Mouse (Mus musculus) layer of hippocampus, postnatal 10 days (tissue): ENCODE data around the gene Galm. TPM values are rescaled to one million over a fixed set of nuclear protein-coding genes. Genes with fewer than 3 reads are reported as not detected.
"Not testable (repeated sequence)": the region's sequence is repeated elsewhere in the genome, so short reads cannot be mapped to it uniquely, and the experiment has no call there.

Source experiments
- DNase-seq, 2 experiments: peaks; one replicate each; pipeline ENCODE4 v3.0.0; 2021; ENCODE audit warnings: low spot score in 2 of 2
- total RNA-seq, 2 experiments: library from RNA; stranded (reverse); gene quantifications; 2 replicates each; pipeline ENCODE4 v1.2.3; 2021

Gene Galm
- total RNA-seq, 2 experiments from 2014 or later: 2.9 to 3.7 TPM

DNA sequence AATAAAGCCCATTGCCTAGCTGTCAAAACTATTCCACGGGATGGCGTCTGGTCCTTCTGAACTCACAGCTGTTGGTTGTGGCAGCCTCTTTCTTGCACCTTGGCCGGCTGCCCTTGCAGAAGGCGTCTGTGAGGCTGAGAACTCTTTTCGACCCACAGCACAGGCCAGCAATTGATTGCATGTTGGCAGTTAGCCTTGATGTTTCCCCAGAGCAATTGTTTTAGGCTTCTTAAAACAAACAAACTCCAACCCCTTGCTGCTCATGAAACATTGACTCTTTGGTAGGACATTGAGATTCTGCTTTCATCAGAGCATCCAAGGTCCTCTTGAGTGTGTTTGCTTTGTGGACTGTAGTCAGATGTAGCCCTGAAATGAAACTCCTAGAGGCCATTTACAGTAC is 33.2 kb downstream of the Galm start:
- DNase-seq: peak; percentile 69 to 79

DNA sequence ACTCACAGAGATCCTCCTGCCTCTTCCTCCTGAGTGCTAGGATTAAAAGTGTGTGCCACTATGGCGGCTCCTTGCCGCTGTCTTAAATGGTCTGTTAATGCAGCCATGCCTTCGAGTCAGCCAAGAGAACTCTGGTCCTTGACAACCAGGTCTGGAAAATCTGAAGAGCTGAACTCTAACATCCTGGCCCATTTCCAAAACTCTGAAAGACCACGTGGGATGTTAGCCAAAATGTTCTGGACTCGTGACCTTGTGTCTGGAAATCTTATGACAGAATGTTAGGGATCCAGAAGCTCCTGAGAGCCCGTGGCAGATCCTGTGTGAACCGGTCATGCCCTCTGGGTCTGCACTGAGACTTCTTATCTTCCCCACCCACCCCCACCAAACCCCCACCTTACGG is 36.7 kb downstream of the Galm start:
- DNase-seq: no peak

DNA sequence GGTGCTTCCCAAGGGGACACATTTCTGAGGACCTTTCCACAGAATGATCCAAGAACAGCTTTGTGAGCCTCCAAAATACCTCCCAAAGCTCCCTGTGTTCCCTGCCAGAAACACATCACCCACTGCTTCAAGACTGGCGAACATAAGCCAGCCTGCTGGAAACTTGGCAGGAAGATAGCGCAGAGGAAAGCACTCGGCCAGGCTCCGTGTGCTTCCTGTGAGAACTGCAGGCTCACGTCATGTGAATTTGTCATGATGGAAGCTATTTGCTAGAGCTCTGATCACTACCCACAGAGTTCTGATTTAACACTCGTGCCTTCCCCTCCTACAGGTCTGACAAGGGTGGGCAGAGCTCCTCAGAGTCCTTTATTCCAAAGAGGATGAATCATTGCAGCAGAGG is 38.5 kb downstream of the Galm start:
- peak; percentile 62 for DNase-seq

DNA sequence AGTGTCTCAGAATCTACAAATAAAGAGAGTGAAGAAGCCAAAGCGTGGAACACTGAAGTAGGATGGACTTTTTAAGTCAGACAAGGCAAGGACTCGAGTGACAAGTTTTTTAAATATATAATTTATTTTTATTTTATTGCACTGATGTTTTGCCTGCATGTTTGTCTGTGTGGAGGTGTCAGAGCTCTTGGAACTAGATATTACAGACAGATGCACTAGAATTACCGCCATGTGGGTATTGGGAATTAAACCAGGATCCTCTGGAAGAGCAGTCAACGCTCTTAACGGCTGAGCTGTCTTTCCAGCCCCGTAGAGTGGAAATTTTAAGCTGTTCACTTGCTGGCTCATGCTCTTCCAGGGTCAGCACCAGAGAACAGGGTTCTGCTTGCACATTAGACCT is 39.1 kb downstream of the Galm start:
- DNase-seq: no peak

DNA sequence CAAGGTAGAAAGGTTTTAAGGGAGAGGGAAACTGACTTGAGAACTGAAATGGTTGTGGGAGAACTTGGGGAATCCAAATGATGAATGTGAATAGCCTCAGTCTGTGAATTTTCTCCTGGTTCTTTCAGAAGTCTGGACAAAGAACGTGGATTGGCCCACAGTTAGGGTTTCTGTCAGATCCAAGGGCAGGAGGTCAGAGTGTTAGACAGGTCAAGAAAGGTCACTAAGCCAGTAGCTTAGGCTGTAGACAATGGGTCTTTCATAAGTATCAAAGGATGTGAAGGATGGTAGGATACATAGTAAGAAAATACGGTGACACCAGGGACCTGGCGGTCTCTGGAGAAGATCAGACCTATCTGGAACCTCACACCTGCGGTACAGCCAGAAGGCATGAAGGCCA is 40.2 kb downstream of the Galm start:
- no peak for DNase-seq

DNA sequence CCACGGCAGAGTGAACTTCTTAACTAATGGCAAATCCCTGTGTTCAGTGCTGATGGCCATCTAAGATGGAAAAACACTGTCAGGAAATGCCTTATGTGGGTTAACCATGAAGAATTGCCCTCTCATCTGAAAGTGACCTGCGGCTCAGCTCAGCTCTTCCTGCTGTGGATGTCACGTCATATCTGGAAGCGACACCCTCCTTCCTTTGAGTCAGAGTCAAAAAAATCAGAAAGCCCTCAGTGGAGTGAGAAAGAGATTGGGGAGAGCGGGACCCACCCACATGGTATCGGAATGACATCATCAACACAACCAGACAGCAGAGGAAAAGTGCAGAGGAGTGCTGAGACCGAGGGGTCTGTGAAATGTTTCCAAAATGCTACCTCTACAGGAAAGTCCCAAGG is 40.6 kb downstream of the Galm start:
- DNase-seq: peak in 1 of 2 experiments; percentile 31

DNA sequence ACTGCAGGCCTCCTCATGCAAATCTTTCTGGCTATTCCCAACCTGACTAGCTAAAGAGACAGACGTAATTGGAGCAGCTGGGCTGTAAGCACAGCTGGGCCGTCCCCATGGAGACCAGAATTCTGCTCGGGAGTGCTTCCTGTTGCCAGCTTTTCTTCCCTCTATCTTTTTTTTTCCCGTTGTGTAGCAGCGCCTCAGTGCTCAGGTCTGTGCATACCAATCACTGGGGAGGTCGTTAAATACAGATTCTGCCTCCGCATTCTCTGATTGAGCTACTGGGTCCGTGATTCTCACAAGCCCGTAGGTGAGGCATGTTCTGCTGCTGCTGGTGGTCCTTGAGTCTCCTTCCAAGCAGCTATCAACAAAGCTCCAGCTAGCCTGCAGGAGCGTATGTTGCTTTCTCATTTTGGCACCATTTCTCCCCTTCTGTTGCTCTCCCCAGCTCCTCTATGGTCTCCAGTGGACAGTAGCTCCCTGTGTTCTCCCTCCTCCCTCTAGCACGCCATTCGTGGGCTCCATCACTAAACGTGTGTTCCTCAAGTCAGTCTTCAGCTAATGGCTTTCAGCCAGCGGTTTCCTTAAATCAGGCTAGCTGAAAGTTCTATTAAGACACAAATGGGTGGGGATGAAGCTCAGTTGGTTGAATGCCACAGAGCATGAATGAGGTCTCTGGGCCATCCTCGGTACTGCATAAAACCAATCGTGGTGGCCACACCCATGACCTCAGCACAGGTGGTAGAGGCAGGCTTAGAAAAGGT is 41.3 kb downstream of the Galm start:
- peak; percentile 61 to 63 for DNase-seq

DNA sequence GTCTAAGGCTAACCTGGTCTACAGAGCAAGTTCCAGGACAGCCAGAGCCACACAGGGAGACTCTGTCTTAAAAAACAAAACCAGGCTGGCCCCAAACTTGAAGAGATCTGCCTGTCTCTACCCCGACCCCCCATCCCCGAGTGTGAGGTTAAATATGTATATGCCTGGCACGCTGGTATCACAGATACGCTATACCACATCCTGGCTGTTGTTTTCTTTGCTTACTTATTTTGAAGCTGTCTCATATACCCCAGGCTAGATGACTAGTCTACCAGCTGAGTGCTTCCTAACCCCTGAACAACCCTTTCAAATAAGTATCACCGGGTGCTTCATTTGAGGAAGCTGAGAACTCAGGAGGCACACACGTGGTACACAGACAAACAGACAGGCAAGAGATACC is 42.5 kb downstream of the Galm start:
- DNase-seq: no peak

DNA sequence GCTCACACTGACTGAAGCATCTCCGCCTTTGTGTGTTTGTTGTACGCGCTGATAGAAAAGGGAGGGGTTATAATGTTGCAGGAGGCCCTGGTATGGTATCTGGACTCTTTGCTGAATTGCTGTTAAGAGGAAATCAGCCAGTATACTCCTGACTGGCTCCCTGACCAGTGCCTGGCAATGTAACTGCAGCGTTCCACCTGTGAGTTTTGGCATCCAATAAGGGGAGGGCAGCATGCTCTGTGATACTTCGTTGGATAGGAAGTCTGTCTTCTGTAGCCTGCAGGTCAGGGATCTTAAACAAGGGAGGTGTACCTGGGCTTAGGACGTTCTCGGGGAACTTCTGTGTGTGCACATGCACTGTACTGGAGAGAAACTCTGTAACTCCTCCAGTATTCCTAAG is 43.7 kb downstream of the Galm start:
- no peak for DNase-seq

DNA sequence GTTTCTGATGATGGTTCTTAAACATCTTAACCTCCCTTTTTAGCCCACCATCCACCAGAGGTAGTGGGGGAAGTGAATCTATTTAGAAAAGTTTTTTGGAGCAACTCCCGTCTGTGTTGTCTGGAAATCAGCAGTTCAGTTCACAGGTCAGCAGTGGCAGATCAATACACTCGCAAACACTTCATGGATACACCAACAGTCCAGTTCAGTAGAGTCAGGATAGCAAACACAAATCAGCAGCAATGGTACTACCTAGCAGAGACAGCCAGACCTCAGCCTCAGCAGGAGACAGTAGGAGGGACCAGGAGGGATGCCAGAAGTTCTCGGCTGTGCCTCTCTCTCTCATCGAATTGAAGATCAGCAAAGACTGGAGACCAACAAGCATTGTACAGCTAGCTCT is 44.7 kb downstream of the Galm start:
- no peak for DNase-seq

DNA sequence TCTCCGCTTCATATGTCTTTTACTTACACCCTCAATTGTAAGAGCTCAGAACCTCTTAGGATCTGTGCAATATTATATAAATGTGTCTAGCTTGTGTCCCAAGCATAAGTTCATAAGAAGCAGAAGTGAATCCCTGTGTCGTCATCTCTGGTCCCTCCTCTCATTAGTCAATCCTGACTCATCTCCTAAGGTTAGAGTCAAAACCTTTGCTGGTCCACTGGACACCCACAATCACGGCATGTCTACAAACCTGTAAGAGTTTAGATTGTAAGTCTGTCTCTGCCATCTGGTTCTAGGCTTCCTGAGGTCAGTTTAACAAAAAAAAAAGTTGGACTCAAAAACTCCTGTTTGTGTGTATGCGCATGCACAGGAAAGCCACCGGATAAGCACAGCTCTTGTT is 45.5 kb downstream of the Galm start:
- no peak for DNase-seq

DNA sequence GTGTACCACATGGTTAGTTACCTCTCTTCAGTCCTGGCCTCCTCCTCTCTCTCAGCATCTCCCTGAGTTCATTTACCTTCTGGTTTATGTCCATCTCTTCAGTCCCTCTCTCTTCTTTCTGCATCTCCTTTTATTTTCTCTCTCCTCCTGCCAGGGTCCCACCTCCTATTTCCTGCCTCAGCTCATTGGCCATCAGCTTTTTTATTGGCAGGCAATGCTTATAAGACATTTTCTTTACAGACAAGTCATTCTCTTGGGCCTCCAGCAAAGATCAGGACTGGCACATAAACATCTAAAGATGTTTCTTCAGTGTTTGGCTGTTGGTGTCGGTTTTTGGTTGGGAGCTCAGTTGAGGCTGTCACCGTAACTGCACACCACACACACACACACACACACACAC is 46.4 kb downstream of the Galm start:
- DNase-seq: no peak

DNA sequence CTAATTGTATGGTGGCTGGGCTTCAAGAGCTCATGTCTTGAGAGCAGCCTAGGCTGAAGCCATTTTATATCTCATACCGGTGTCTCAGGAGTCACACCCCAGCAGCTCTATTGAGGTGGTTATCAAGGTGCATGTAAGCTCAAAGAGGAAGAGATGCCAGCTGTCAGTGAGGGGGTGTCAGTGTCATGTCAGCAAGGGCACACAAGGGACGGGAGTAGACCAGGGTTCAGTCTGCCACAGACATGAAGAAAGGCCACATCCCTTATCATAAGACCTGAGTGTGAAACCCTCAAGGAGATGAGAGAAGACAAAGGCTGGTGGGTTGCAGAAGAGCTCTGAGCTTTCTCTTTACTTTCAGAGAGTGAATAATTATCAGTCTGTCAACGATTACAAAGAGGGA is 46.9 kb downstream of the Galm start:
- DNase-seq: no peak

DNA sequence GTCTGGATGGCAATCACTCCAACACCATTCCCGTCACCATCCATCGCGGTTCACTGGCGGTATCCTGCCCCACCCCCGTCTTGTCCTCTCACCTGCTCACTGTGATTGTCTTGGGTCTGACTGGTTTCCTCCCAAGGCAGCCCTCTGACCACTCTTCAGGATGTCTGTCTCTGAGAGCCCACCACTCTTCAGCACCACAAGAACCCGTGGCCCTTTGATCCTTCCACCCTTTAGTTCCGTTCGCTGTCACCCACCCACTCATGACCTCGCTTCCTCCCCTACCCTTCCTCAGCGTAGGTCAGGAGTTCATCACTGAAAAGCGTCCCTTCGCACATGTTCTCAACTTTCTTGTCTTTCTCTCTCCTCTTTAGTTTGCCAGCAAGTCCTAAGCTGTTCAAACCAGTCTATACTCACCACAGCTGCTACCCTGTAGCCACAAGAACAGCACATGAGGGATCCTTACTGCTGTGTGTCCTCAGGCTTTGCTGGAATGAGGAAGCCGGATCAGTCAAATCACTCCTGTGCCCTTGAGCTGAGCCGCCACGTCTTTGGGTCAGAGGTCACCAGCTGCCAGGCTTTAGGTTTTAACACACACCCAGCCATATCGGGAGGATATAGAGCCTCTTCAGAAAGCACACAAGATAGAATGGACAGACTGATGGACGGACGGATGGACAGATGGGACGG is 47.6 kb downstream of the Galm start:
- DNase-seq: no peak

DNA sequence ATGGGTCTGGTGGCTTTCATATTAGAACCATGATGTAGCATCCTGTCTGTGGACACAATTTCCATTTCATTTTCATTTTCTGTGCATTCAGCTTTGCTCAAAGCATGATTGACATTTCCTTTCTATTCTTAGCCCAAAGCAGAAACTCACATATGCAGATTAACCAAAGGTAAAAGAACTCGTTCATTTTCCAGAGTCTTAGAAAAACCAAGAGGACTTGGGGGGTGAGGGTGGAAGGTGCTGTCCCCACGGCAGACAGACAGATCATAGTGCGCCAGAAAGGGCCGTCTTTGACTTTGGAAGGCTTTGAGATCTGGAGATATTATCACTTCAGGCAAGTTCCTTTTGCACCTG is 48.1 kb downstream of the Galm start:
- no peak for DNase-seq

DNA sequence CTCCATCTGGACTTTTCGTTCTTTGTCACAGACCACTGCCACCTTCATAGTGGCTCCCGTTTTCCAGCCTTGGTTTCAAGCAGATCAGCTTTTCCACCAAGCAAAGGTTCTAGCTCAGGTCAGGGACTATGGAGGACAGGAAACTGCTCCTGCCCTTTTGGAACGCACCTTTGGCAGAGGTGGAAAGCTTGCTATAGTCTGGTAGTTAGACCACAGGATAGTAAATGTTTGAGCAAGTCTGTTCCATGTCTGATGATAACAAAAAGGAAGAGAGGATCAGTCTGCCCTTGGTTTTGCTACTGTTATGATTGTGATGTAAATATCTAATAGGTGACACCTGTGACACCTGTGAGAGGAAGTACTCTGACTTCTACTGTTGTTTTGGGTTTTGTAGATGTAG is 48.7 kb downstream of the Galm start:
- no peak for DNase-seq

DNA sequence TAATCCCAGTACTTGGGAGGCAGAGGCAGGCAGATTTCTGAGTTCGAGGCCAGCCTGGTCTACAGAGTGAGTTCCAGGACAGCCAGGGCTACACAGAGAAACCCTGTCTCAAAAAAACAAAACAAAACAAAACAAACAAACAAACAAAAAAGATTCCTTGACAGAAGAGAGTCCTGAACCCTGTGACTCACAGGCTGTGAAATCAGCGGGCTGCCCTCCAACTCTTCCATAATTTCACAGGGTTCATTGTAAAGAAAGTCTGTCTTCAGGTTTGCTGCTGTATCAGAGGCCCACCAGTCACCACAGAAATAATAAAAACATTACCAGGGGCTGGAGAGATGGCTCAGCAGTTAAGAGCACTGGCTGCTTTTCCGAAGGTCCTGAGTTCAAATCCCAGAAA is 51.6 kb downstream of the Galm start:
- not testable (repeated sequence) for DNase-seq

DNA sequence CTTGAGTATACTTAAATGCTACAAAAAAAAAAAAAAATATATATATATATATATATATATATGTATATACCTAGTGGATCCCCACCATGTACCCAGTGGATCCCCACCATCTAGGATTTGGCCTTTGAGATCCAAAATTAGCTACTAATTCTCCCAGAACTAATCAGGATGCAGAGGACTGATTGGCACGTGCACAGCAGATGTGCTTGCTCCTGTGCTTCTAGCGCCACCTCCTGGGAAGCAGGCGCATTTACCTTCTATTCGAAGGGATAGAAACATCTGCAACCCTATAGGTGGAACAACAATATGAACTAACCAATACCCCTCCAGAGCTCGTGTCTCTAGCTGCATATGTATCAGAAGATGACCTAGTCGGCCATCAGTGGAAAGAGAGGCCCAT is 52.7 kb downstream of the Galm start:
- DNase-seq: peak; percentile 73 to 81

DNA sequence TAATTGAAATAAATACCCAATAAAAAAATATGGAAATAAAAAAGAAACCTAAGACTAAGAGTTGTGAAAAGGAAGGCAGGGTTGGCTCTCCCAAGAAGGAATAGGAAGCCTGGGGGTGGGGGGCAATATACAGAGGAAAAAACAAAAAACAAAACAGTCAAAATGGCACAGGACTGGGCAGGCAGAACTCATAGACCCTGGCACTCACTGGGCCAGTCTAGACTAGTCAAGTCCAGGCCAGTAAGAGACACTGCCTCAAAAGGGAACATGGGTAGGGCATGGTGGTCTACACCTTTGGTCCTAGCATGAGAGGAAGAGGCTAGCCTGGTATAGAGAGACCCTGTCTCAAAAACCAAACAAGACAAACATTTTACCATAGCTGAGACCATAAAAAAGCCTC is 53.2 kb downstream of the Galm start:
- no peak for DNase-seq

DNA sequence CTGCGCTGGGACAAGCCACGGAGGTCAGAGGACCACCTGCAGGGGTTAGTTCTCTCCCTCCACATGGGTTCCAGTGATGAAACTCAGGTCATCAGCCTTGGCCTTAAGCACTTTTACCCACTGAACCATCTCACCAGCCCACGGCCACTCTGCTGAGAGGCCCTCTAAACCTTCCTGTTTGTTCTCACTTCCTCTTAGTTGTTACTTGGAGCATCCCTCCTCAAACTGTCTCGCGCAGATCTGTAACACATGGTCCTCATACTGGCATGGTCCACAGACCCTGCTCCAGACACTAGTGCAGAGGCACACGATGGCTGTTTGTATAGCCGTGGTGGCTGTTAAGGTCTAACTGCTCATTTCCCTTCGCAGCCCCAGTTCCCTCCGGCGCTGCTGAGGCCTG is 56.3 kb downstream of the Galm start:
- no peak for DNase-seq

DNA sequence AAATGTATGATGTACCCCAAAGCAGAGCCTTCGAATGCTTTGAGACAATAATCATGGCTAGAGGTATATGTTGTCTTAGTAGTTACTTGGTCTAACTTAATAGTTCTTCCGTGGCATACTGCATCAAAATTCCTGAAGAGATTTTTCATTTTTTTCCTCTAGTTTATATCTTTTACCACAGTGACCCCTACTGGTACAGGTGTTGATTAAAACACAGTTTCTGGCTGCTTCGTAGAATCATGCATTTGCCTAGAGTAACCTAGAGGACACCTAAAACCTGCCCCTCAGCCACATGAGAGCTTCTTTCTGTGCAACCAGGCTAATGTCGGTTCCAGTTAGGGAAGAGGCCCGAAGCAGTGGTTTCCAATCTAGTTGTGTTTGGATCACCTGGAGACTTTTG is 65.8 kb downstream of the Galm start:
- DNase-seq: no peak

DNA sequence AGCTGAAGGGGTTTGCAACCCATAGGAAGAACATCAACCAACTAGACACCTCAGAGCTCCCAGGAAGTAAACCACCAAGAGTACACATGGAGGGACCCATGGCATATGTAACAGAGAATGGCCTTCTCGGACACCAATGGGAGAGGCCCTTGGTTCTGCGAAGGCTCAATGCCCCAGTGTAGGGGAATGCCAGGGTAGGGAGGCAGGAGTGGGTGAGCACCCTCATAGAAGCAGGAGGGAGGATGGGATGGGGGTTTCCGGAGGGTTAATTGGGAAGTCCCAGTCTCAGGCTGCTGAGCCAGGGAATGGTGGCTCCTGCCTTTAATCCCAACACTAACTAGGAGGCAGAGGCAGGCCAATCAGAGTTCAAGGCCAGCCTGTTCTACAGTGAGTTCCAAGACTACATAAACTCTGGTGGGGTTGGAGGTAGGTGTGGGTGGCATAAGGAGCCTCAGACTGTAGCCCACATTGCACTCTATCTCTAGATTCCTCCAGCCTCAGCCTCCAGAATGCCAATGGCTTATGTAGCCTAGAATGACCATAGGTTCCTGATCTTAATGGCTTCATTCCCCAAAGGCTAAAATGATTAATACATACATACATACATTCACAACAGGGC is 72.0 kb downstream of the Galm start:
- no peak for DNase-seq

DNA sequence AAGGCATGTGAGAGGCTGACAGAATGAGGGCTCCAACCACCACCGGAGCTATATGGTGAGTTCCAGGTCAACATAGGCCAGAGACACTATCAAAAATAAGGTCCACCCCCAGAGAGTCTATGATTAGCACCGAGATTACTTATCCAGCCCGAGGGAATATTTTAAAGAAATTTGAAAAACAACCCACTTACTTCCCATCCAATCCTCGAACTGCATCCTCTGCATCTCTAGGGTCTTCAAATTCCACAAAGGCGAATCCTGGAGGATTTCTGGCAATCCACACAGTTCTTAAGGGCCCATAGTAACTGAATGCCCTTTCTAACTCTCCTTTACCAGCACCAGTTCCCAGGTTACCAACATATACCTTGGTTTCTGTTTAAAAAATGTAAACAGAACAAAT is 78.4 kb downstream of the Galm start:
- no peak for DNase-seq
